Mouse (Mus musculus) lung, postnatal 14 days (tissue): ENCODE results near the gene F10.
A peak's percentile ranks its signal among the peaks of the same experiment; 100 is the strongest.

Source experiments
- DNase-seq: peaks from one replicate; pipeline ENCODE4 v3.0.0; 2021

F10 gene

DNA sequence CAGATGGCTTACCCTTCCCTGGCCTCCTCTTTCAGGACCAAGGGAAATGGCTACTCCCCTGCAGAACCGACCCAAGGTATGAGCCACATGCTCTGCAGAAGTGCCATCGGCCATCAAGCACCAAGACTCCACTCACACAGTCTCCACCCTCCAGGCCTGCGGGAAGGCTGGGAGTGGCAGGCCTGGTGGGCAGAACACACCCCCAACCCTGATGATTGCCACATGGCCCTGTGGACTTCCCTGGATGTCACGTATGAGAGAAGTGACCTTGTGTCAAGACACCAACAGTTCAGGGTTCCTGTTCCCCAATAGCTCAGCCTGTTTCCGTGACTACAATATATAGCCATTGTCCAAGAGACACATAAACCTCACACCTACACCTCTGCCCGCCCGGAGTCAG, at the start of gene F10:
F10 (plus strand) TSS at position 294 of the 400 bp plus-strand sequence.
- DNase-seq = peak; percentile 13

DNA sequence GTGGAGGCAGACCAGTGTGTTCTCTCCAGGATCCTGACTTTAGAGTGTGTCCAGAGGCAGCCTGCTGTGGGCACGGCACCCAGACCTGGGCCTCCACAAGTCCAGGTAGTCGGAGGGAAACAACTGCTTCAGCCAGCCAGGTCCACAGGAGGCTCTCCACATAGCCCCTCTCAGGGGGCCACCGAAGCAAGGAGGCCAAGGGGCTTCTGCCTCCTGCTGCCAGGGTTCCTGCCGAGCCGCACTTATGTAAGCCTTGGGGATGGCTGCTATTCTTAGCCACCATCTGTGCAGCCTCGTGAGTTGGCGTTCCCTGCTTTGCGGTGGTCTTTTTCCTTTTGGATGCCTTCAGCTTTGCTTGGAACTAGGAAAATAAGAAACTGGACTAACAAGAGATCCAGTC, 49.5 kb upstream of the F10 start:
- DNase-seq = no peak

DNA sequence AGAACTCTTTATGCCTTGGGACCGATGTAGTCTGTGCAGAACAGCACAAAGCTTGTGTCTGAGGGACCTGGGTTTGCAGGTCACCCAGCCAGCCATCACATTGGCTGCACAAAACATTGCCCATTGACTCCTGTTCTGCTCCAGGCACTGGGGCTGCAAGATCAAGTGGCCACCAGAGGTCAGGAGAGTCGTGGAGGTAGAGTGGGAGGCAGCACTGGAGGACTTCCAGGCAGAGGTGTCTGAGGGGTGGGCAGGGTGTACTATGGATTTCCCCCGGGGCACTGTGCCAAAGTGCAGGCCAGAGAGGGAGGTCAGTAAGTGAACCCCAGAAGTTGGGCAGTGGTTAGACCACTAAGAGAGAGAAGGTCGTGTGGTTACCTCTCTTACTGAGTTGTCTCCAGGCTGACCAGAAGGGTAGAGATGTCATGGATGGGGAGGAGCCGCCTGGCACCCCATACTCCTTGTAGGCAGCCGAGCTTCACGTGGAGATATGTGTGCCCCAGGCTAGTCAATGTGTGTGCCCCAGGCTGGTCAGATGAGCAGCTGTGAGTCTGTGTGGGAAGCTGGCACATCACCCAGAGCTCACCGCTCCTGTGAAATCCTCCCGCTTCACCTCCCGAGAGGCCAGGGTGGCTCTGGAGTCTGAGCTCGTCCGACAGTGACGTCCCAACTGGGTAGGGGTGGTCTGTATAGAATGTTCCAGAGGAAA, 48.2 kb upstream of the F10 start:
- peak; percentile 15 for DNase-seq

DNA sequence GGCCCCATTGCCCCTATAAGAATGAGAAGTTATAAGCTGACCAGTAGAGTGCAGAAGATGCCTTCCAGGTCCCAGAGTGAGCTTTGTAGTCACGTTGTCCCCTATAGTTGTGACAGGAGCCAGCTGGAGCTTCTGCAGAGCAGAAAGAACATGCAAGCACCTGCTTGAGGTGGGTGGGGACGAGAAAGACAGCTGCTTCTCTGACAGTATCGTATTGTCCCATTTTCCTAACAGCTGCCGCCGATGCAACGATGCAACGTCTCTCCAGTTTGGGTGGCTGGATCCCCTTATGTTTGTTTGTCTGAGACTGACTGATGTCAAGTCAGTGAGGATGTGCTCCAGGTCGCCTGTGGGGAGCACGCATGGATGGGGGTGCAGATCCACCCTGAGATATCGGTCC, 45.7 kb upstream of the F10 start:
- DNase-seq = no peak

DNA sequence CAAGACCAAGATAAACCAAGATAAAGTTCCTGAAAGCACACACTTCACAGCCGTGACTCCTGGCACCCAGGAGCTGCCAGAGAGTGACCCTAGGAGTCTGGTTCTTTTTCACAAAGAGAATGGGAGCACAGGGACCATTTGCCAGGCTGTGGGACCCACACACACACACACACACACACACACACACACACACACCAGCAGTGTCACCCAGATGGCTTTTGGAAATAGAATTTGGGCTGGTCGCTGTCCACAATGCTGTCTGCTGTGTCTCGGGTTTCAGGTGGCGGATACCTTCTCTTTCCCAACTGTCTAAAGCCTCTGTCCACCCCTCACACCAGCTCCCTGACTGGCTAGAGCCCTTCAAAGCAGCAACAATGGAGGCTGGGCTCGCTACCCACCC, 42.6 kb upstream of the F10 start:
- no peak for DNase-seq

DNA sequence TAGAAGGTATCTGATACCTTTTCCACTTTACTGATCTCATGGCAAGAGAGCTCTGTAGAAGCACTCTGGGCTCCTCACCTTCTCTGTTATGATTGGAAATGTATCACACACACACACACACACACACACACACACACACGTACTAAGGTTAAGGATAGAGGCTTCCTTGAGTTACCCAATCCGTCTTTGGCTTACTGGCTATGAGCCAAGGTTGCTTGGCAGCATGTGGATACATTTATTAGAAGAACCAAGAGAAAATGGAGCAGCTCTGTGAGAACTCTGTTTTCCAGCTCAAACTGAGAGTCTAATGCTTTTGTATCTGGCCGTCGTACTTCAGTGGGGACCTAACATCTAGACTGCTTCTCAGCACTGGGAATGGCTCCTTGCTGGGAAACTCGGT, 41.6 kb upstream of the F10 start:
- DNase-seq = peak; percentile 44

DNA sequence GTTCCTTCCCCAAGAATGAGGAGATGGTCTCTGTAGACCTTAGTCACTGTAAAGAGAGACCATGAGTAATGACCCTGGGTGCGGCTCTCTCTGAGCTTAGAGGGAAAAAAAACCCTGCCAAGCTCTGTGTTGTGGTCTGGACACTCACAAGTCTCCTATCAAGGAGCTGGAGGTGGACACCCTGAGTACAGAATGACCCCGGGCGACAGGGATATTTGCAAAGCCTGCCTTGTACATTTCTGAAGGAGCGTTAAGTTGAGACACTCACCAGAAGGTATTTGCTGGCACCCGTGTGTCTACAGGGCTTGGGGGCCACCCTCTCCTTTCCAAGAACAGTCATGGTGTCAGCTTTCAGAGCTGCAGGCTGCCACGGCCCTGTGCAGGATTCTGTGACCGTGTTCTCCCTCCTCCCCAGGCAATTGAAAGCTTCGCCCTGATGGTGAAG, 40.3 kb upstream of the F10 start:
- peak; percentile 37 for DNase-seq

DNA sequence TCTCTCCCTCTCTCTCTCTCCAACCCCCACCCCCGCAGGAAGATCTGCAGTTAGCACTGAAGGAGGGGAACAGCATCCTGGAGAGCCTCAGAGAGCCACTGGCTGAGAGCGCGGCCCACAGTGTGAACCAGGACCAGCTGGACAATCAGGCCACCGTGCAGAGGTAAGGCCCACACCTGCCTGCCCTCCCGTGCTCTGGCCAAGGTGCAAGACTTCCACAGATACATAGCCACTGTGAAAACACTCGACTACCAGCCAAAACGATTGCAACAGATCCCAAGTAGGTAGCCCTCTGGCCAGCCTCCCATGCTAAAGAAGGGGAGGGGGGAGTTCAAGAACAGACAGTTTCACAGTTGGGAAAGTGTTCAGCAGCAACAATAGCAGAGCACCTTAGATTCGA, 38.8 kb upstream of the F10 start:
- DNase-seq = no peak

DNA sequence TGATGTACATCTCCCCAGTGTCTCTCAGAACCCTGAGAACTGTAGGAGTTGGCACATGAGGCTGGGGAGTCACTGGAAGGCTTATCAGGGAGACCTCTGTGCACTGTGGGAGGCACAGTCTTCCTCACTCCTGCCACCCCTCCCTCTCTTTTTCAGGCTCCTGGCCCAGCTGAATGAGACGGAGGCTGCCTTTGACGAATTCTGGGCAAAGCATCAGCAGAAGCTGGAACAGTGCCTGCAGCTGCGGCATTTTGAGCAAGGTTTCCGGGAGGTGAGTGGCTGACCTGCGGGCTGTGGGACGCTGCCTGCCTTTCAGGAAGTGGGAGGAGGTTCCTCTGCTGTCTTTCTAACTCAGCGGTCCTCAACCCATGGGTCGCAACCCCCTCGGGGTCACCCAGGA, 37.3 kb upstream of the F10 start:
- DNase-seq = no peak

DNA sequence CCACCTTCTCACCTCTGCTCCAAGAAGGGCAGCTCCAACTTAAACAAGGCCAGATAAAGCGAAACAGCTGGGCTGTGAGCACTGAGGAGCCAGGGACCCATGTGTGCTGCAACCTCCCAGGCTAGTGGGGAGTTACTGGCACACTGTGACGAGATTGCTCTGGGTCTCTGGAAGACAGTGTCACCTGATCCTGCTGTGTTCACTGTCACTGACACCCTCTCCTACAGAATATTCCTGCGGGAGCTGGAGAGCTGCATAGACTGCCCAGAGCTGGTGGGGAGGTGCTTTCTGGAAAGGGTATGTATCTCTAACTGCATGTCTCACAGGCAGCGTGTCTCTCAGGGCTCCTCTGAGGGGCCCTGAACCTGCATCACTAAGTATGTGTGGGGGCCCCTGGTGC, 29.6 kb upstream of the F10 start:
- DNase-seq = no peak

DNA sequence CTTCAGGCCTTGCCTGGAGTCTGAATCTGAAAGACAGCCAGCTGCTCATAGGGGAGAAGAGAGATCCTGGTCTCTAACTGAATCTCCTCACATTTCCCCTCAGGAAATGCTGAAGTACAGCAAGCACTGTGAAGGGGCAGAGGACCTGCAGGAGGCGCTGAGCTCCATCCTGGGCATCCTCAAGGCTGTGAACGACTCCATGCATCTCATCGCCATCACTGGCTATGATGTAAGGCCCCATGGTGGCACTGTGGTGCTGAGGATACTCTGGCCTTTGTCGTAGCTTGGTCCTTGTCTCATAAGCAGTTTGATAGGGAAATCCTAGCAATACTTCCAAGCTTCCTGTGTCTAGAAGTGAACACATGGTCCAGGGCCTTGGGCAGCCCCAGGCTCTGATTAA, 26.8 kb upstream of the F10 start:
- DNase-seq = peak; percentile 17

DNA sequence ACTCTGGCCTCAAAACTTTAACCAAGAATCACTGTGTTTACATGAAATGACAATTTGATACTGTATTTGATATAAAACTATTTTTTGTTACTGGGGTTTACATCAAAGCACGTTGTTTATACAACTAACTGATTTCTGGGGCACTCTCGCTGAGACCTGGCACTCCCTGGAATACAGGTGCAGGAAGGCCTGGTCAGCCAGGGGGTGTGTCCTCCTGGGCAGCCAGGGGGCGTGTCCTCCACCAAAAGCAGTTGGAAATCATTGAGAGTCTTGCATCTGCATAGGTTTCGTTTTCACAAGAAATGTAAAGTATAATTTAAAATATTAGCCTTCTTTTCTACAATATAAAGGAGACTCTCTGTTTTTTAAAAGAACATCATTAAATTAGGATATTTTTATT, 17.5 kb upstream of the F10 start:
- peak; percentile 21 for DNase-seq

DNA sequence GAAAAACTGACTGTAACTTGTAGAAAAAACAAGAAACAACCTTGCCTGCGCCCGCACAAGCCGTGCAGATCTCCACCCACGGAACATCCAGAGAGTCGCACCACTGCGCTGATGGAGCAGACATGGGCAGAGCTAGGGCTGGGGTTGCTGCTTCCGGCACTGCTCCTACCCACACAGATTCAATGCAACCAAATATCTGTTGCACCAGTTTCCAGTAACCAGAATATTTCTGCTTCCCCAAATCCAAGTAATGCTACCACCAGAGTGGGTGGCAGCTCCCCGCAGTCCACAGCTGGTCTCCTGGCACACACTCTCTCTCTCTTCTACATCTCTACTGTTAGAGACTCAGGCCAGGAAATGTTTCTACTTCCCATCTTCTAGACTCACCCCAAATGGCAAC, 15.3 kb upstream of the F10 start:
- no peak for DNase-seq

DNA sequence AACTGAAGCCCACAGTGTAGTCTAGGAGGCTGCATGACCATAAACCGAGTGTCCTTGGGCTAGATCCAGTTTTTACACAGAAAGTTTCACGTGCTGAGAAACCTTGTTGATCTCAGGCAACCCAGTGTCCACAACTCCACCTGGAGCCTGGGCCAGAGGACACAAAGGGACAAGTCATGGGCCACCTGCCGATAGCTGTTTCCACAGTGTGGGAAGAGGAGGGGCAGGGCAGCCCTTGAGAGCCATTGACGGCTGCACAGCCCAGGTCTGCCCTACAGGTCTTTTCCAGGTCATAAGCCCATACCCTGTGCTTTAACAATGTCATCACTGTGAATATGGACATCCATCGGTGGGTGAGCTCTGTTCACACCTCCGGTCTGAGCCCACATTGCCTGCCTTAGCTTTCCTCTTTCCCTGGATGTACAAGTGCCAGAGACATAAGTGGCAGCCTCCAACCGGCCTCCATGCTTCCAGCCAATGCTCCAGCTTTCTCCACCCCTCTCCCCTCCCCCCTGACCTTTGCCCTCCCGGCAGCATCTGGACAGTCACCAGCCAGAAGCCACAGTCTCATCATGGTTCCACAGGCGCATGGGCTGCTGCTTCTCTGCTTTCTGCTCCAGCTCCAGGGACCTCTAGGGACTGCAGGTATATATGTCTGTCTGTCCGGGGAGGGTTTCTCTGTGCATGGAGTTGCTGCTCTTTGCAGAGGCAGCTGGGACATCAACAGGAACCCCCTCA, 11.5 kb upstream of the F10 start, which contains the start of gene F7:
F7 (plus strand) TSS at position 548 of the 738 bp plus-strand sequence.
- DNase-seq = peak; percentile 39

DNA sequence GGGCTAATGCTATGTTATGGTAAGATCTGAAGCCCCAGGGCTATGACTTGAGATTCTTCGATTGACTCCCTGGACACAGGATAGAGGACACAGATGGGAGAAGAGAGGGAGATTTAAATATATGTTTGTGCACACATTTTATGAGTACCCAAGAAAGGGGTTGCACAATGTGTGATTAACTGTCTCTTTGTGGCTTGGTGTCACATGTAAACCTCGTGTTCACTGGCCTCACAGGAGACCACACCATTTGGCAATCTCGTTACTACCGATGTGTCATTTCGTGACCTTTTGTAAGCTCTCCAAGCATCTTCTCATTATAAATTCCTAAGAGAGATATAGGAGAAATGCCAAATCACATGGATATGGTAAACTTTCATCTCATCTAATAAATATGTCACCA, 9.5 kb upstream of the F10 start:
- DNase-seq = no peak

DNA sequence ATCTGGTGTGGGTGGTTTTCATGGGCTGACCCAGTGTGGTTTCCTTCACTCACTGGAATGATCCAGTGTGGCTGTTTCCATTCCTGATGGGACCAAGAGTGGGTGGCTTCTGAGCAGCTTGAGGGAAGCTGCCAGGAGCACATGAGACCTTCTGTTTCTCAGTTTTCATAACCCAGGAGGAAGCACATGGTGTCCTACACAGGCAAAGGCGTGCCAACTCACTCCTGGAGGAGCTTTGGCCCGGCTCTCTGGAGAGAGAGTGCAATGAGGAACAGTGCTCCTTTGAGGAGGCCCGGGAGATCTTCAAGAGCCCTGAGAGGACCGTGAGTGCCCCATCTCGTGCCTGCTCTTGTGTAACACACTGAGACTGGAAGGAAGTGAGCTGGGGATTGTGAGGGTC, 8.6 kb upstream of the F10 start:
- peak; percentile 63 for DNase-seq

DNA sequence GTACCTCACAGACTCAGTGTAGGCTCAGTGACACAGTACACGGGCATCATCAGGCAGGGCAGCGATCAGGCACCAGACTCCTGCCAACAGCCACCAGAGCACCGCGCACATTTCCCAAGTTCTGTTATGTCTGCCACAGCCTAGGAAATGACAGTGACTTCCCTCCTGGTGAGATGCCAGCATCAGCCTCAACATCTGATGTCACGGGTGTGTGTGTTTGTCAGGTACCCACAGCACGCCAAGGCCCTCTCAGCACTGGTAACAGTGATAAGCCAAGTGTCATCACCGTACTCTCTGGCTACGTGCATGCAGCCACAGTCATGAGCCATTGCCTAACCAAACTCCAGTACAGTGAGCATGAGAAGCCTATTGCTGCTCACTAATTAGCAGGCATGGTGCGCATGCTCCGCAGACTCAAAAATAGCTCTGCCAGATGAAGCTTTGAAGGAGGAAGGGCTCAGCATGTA, 729 bp upstream of the F10 start:
- DNase-seq = no peak

DNA sequence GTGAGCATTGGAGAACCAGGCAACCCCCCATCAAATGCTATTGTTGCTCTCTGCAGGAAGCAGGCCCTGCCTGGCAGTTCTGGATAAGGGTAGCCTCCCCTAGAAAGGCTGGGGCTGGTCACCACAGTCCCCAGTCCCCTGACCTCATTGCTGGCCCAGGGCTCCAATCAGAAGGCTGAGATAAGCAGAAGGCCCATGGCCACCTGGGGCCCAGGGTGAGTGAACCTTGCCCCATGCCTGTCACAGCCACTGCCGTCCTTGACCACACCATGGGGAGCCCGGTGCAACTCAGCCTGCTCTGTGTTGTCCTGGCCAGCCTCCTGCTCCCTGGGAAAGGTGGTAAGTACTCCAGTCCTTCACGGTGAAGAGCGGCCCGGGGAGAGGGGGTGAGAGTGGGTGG, 461 bp downstream of the F10 start:
- DNase-seq = no peak

DNA sequence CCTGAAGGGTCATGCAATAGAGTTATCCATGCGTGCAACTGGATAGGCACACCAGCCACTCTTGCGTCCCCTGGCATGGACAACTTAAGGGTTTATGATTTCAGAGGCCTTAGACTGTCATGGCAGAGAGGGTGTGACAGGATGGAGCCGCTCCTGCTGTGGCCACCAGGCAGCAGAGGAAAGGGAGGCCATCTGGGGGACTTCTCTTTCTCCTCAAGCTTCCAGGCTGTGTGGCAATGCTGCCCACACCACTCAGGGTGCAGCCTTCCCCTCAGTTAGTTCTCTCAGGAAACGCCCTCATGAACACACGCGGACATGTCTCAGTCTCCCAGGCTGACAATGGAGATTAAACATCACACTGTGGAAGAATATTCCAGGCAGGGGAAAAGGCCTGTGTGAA, 1.9 kb downstream of the F10 start:
- DNase-seq = no peak

DNA sequence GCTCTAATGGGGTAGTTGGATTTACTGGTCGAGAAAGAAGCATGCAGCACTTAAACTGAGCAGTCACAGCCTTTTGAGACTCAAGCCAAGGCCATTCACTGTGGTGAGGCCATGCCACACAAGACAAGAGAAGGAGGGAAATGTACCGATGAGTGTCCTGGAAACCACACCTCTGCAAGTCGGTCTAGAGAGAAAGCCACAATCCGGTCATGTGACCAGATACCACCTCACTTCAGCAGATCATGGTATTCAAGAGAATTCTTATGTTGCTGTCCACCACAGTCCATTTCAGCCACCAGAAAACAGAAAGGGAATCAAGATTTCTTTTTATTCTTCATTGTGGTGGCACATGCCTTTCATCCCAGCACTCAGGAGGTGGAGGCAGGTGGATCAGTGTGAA, 4.4 kb downstream of the F10 start:
- no peak for DNase-seq

DNA sequence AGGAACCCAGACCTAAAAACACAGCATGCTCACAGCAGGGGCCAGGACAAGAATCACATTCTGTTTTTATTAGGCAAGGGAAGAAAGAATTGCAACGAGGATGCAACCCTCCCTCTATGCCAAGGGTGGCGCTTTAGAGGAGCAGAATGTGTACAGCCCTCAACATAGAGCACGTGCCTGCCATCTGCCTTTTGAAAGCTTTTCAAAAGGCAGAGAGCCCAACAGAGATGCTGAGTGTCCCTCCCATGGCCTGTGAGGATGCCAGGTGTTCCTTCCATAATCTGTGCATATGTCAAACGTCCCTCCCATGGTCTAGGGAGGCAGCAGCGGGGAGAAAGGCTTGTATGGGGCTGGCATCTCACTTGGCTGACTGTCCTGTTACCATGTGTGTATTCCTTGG, 10.5 kb downstream of the F10 start:
- no peak for DNase-seq

DNA sequence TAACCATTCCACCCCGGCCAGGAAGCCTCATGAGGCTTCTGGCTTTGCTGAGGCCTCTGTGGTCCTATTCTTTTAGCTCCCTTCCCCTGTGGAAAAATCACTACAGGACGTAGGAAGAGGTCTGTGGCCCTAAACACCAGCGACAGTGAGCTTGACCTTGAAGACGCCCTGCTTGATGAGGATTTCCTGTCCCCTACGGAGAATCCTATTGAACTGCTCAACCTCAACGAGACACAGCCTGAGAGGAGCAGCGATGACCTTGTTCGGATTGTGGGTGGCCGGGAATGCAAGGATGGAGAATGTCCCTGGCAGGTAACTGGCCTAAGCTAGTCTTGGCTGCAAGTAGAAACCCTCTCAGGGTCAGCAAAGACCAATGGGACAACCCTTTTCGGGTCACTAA, 13.4 kb downstream of the F10 start:
- no peak for DNase-seq

DNA sequence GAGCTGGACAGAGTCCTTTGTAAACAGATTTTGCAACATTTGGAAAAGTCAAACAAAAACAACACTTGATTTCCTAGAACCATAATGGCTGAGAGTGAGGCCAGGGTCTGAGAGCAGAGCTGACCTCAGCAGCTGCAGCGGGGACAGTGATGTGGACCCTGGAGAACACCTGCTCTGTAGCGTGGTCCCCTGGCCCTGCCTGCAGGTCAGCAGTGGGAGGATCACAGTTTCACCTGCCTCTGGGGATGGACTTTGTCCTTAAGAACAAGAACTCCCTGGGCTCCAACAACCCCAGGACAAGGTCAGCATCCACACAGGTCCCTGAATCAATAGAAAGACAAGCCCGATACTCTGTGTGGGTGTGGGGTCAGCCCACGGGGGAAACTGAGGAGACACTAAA, 20.2 kb downstream of the F10 start:
- no peak for DNase-seq

DNA sequence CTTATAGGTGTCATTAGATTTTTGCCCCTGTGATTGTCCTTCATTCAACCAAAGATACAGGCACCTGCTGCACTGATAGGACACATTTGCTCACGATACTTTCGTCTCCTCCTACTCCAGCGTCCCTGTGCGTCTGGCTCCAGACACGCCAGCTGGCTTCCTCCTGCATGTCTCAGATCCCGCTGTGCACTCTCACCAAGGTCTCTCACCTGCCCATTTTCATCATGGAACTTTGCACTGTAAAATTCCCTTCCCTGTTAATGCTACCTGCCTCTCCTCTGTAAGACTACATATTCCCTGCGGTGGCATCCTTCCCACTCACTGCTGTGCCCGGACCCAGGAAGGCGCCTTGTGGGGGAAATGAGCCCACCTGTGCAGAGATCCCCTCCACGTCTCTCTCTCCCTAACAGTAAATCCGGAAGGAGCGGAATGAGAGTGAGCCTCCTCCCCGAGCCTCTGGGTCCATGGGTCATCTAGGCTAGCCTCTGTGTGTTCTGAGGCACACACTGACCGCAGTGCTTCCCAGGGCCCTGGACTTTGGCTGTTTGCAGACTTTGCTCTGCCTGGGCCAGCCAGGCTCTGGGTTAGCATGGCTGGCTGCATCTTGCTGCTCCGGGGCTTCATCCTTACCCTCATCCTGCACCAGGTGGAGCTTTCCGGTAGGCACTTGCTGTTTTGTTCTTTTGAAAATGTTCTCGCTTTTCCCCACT, 23.5 kb downstream of the F10 start, which contains the start of gene Proz:
Proz (plus strand) TSS at position 474 of the 710 bp plus-strand sequence.
- no peak for DNase-seq
